ENCODE assay signal across 7 mouse cellular contexts in the genomic region with DNA sequence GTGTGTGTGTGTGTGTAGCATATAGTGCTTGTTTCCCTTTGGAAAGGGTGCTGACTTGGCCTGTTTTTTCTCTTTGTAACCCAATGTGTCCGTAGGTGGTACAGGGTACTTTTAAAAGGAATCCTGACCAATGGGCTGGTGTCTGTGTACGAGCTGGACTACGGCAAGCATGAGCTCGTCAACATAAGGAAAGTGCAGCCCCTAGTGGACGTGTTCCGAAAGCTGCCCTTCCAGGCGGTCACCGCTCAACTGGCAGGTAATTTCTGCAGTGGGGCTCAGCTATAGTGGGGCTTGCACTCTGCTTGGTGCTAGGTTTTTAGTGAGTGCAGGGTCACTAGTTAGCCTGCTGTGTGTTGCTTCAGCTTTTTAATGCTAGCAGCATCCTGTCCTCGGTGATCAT. TPM values are rescaled to one million over a fixed set of nuclear protein-coding genes. Genes with fewer than 3 reads are reported as not detected.
DNase-seq lines count a peak whose midpoint lies in the region; ATAC-seq and TF ChIP-seq lines count a peak whose summit lies in the region.

No protein-coding gene starts in this region.

- H3K27me3 ChIP-seq in hindbrain, postnatal 0 days (ENCODE audit: insufficient read depth, low read length) = no peaks in the 10 kb centered on the region
- no peaks in the 10 kb centered on the region for H3K27me3 ChIP-seq in hindbrain, embryonic 13.5 days
- H3K27me3 ChIP-seq in ES-Bruce4 (ENCODE audit: control insufficient read depth, insufficient read depth, low read length, poor library complexity, severe bottlenecking) = no peaks in the 10 kb centered on the region
- no peaks in the 10 kb centered on the region for H3K27me3 ChIP-seq in limb, embryonic 14.5 days (ENCODE audit: control insufficient read depth, insufficient read depth, low read length)

- no peaks in the 10 kb centered on the region for H3K4me1 ChIP-seq in hindbrain, postnatal 0 days (ENCODE audit: insufficient read depth, low read length)
- peaks cover 11% of the 10 kb centered on the region for H3K4me1 ChIP-seq in hindbrain, embryonic 13.5 days (replicated peaks)
- H3K4me1 ChIP-seq in ES-Bruce4 (ENCODE audit: control insufficient read depth, insufficient read depth, low read length) = no peaks in the 10 kb centered on the region
- peaks cover 2% of the 10 kb centered on the region; the same call in 1 of the 2 replicates for H3K4me1 ChIP-seq in bone marrow, adult 2 months (ENCODE audit: control insufficient read depth, insufficient read depth, low read length)
- H3K4me1 ChIP-seq in limb, embryonic 14.5 days (ENCODE audit: control insufficient read depth, insufficient read depth, low read length) = no peaks in the 10 kb centered on the region

- no peak for TF ChIP-seq EP300 in ES-Bruce4 (IDR thresholded peaks at IDR 0.05; ENCODE audit: insufficient read depth, low read depth, low read length)

- H3K9me3 ChIP-seq in hindbrain, postnatal 0 days (ENCODE audit: low read length) = no peaks in the 10 kb centered on the region
- H3K9me3 ChIP-seq in hindbrain, embryonic 13.5 days = no peaks in the 10 kb centered on the region
- no peaks in the 10 kb centered on the region for H3K9me3 ChIP-seq in ES-Bruce4 (replicated peaks; ENCODE audit: control insufficient read depth, insufficient read depth, low read length, poor library complexity, severe bottlenecking)
- no peaks in the 10 kb centered on the region for H3K9me3 ChIP-seq in limb, embryonic 14.5 days (ENCODE audit: control insufficient read depth, low read length)

- H3K4me3 ChIP-seq in hindbrain, postnatal 0 days (ENCODE audit: low read length) = no peak overlapping the region
- no peak overlapping the region for H3K4me3 ChIP-seq in hindbrain, embryonic 13.5 days
- no peak overlapping the region for H3K4me3 ChIP-seq in ES-Bruce4 (ENCODE audit: low read depth, low read length)
- no peak overlapping the region for H3K4me3 ChIP-seq in bone marrow, adult 2 months (replicated peaks; ENCODE audit: control insufficient read depth, low read depth, low read length)
- no peak overlapping the region for H3K4me3 ChIP-seq in limb, embryonic 14.5 days (replicated peaks; ENCODE audit: low read length)

- peak; percentile 68 for TF ChIP-seq CTCF in hindbrain, postnatal 0 days (IDR thresholded peaks at IDR 0.05; ENCODE audit: low read depth)
- peak; percentile 54 for TF ChIP-seq CTCF in ES-Bruce4 (IDR thresholded peaks at IDR 0.05; ENCODE audit: low read depth, low read length)
- 0 out of 2 replicates have a peak, but pooled peaks have one; percentile 12 for TF ChIP-seq CTCF in bone marrow, adult 2 months (IDR thresholded peaks at IDR 0.05; ENCODE audit: control insufficient read depth, insufficient read depth, low read length)

- peak; percentile 29; the same call in 1 of the 2 replicates for ATAC-seq in hindbrain, postnatal 0 days
- ATAC-seq in hindbrain, embryonic 13.5 days (ENCODE audit: low FRiP score) = no peak
- ATAC-seq in limb, embryonic 14.5 days (ENCODE audit: low FRiP score, low read depth) = no peak
- ATAC-seq in monocyte, adult 5-6 weeks (replicated peaks; ENCODE audit: insufficient number of reproducible peaks, low FRiP score, low TSS enrichment, poor library complexity, severe bottlenecking) = no peak

- 39% methylated on average over 9 of the region's 9 CpGs for WGBS in hindbrain, postnatal 0 days
- 57% methylated on average over 9 of the region's 9 CpGs for WGBS in hindbrain, embryonic 13.5 days
- WGBS in bone marrow, adult 2 months = 82% methylated on average over 9 of the region's 9 CpGs
- 42% methylated on average over 9 of the region's 9 CpGs for WGBS in limb, embryonic 14.5 days

- intact Hi-C loops in left cerebral cortex, postnatal 10 days (cut with DNase I) = no loop called here

- H3K4me2 ChIP-seq in hindbrain, postnatal 0 days (ENCODE audit: low read depth, low read length) = no peak overlapping the region
- H3K4me2 ChIP-seq in hindbrain, embryonic 13.5 days = no peak overlapping the region
- no peak overlapping the region for H3K4me2 ChIP-seq in limb, embryonic 14.5 days (replicated peaks; ENCODE audit: low read depth, low read length, severe bottlenecking)

- H3K9ac ChIP-seq in hindbrain, postnatal 0 days (replicated peaks; ENCODE audit: low read length) = no peak overlapping the region
- no peak overlapping the region for H3K9ac ChIP-seq in hindbrain, embryonic 13.5 days
- no peak overlapping the region for H3K9ac ChIP-seq in ES-Bruce4 (ENCODE audit: low read depth, poor library complexity, severe bottlenecking)
- no peak overlapping the region for H3K9ac ChIP-seq in limb, embryonic 14.5 days (ENCODE audit: low read depth, low read length, severe bottlenecking)

- no peak for TF ChIP-seq POLR2A in ES-Bruce4 (IDR thresholded peaks at IDR 0.05; ENCODE audit: insufficient read depth, low read length)
- TF ChIP-seq POLR2A in bone marrow, adult 2 months (IDR thresholded peaks at IDR 0.05; ENCODE audit: borderline replicate concordance, control insufficient read depth, low read depth, low read length) = no peak
- no peak for TF ChIP-seq POLR2A in limb, embryonic 14.5 days (IDR thresholded peaks at IDR 0.05; ENCODE audit: borderline replicate concordance, extremely low read depth, insufficient read depth, insufficient read length)

- H3K36me3 ChIP-seq in hindbrain, postnatal 0 days (ENCODE audit: insufficient read depth, low read length) = no peaks in the 10 kb centered on the region
- no peaks in the 10 kb centered on the region; the same call in 1 of the 2 replicates for H3K36me3 ChIP-seq in hindbrain, embryonic 13.5 days
- no peaks in the 10 kb centered on the region for H3K36me3 ChIP-seq in ES-Bruce4 (ENCODE audit: control insufficient read depth, insufficient read depth, low read length, poor library complexity, severe bottlenecking)
- no peaks in the 10 kb centered on the region for H3K36me3 ChIP-seq in limb, embryonic 14.5 days (ENCODE audit: control insufficient read depth, insufficient read depth, low read length)

- no peak overlapping the region for H3K27ac ChIP-seq in hindbrain, postnatal 0 days
- no peak overlapping the region for H3K27ac ChIP-seq in hindbrain, embryonic 13.5 days
- no peak overlapping the region for H3K27ac ChIP-seq in ES-Bruce4 (ENCODE audit: insufficient read depth, low read length)
- H3K27ac ChIP-seq in bone marrow, adult 2 months (ENCODE audit: control insufficient read depth, insufficient read depth, low read depth, low read length, poor library complexity) = no peak overlapping the region
- no peak overlapping the region for H3K27ac ChIP-seq in limb, embryonic 14.5 days (replicated peaks; ENCODE audit: low read depth, low read length)

- DNase-seq in hindbrain, postnatal 0 days (ENCODE audit: low spot score) = peak; percentile 45
- DNase-seq in limb, embryonic 14.5 days (ENCODE audit: low spot score) = peak; percentile 54
- DNase-seq in left cerebral cortex, postnatal 10 days (ENCODE audit: extremely low spot score in 1 of 2, low spot score in 2 of 2) = no peak

RNA-seq across cellular contexts. Expression of a gene that starts 9.2 kb away (rescaled TPM):
- total RNA-seq in hindbrain, postnatal 0 days (2014; rRNA removed) = 0.58 and 1.3 TPM in 2 replicates
- 2.3 and 2.5 TPM in 2 replicates for polyA plus RNA-seq in hindbrain, postnatal 0 days (2015; fragmentation: Nextera tagmentation; extraction: Ambion mirVana)
- 1.9 and 2.1 TPM in 2 replicates for polyA plus RNA-seq in hindbrain, embryonic 13.5 days (2015; fragmentation: Nextera tagmentation; extraction: Ambion mirVana)
- 0.72 TPM in 1 of 2 replicates, not detected in the other for polyA plus RNA-seq in ES-Bruce4 (2011; ENCODE audit: insufficient read depth, insufficient read length, low read depth, missing spikeins)
- polyA plus RNA-seq in bone marrow, adult 2 months (2011; ENCODE audit: insufficient read depth, insufficient read length, low replicate concordance, missing spikeins) = 41.9 and 46.9 TPM in 2 replicates
- 8.1 and 10.8 TPM in 2 replicates for polyA plus RNA-seq in limb, embryonic 14.5 days (2012; rRNA removed)
- 9.9 and 15.8 TPM in 2 replicates for polyA plus RNA-seq in limb, embryonic 14.5 days (2014; fragmentation: Nextera tagmentation; extraction: Ambion mirVana)
- total RNA-seq in monocyte, adult 5-6 weeks (2017) = 0.39 to 2.5 TPM (median 1.6 TPM) in 3 replicates
- total RNA-seq in left cerebral cortex, postnatal 10 days (2021) = 10 to 100 TPM; 10.5 to 11.3 TPM

Comparison
In these comparisons a context has a peak if more than half of its experiments do, and no peak if none do; other contexts are left out.
1. DNase-seq: peak in hindbrain, postnatal 0 days (single experiment) and limb, embryonic 14.5 days (single experiment); none in left cerebral cortex, postnatal 10 days (0 of 2).
2. CTCF ChIP-seq: peak in every context shown above with its lines; median percentile 68 in hindbrain, postnatal 0 days; 54 in ES-Bruce4; 12 in bone marrow, adult 2 months.